Mouse (Mus musculus) embryo, embryonic 11.5 days (tissue): Measurements from ENCODE around the gene Cachd1.

Source experiments
- DNase-seq: peaks from one replicate; pipeline ENCODE4 v3.0.0-alpha.2; 2012; ENCODE audit warnings: low read depth, low spot score

Gene Cachd1

GRCm38 (mm10) chr4:100922816-100923554, 146.5 kb downstream of the Cachd1 start:
- no peak for DNase-seq

- DNase-seq: no peak
Observed at GRCm38 (mm10) chr4:100923598-100923997, 147.1 kb downstream of the Cachd1 start.

GRCm38 (mm10) chr4:100924276-100924675, 147.8 kb downstream of the Cachd1 start:
- DNase-seq: no peak

GRCm38 (mm10) chr4:100925153-100925552, 148.7 kb downstream of the Cachd1 start:
- no peak for DNase-seq

GRCm38 (mm10) chr4:100926608-100927007, 150.1 kb downstream of the Cachd1 start:
- no peak for DNase-seq

- no peak for DNase-seq
Observed at GRCm38 (mm10) chr4:100927059-100927458, 150.6 kb downstream of the Cachd1 start.

- DNase-seq: no peak
Observed at GRCm38 (mm10) chr4:100943689-100944088, 167.2 kb downstream of the Cachd1 start.

GRCm38 (mm10) chr4:100944276-100944675, 167.8 kb downstream of the Cachd1 start:
- no peak for DNase-seq

GRCm38 (mm10) chr4:100945171-100945899, 168.9 kb downstream of the Cachd1 start:
- no peak for DNase-seq

GRCm38 (mm10) chr4:100948494-100949425, 172.3 kb downstream of the Cachd1 start:
- no peak for DNase-seq

- no peak for DNase-seq
Observed at GRCm38 (mm10) chr4:100950316-100950715, 173.8 kb downstream of the Cachd1 start.

- no peak for DNase-seq
Observed at GRCm38 (mm10) chr4:100951876-100952275, 175.4 kb downstream of the Cachd1 start.

- DNase-seq: no peak
Observed at GRCm38 (mm10) chr4:100963341-100963740, 186.9 kb downstream of the Cachd1 start.

- no peak for DNase-seq
Observed at GRCm38 (mm10) chr4:100963796-100964195, 187.3 kb downstream of the Cachd1 start.

- DNase-seq: no peak
Observed at GRCm38 (mm10) chr4:100967703-100968392, 191.4 kb downstream of the Cachd1 start.

GRCm38 (mm10) chr4:100973641-100974454, 197.4 kb downstream of the Cachd1 start:
- peak; percentile 14 for DNase-seq

- DNase-seq: peak; percentile 19
Observed at GRCm38 (mm10) chr4:100974455-100975035, 198.1 kb downstream of the Cachd1 start.

GRCm38 (mm10) chr4:100977522-100977921, 201.0 kb downstream of the Cachd1 start:
- no peak for DNase-seq

- no peak for DNase-seq
Observed at GRCm38 (mm10) chr4:100987187-100987586, 210.7 kb downstream of the Cachd1 start.

GRCm38 (mm10) chr4:100988231-100988799, 211.8 kb downstream of the Cachd1 start:
- DNase-seq: peak; percentile 42
